Mouse (Mus musculus): ENCODE measurements around the gene Olfr1109.

The Olfr1109 gene

GRCm38 (mm10) chr2:87095908-87096307, at the start of gene Olfr1109:
TSS of gene Olfr1109 (minus strand) at chr2:87096008.
- DNase-seq (ENCODE audit: extremely low read depth, low read depth, low spot score) = no peak

GRCm38 (mm10) chr2:87140200-87140599, 44.4 kb upstream of the Olfr1109 start, which contains the start of gene Olfr1110:
TSS of gene Olfr1110 (minus strand) at chr2:87140300.
- no peak for DNase-seq (ENCODE audit: extremely low read depth, low read depth, low spot score)

DNA sequence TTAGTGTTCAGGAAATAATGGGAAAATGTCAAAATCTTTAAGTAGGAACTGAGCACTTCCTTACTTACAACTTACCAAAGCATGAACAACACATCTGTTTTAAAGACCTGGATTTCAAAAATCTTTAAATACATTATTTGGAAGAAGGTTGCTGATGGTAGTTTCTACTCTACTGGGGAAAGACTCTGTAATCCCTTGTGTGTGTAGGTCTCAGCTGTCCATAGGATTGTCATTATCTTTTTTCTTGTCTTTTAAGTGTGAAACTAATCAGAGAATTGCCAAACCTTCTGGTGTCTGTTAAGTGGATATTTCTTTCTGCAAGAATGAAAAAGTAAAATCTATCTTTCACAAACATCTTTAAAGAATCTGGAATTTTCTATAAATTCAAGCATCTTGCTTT, 18.7 kb upstream of the Olfr1109 start, which contains the start of gene Olfr259:
TSS of gene Olfr259 (minus strand) at position 101 of the 400 bp plus-strand sequence.
- no peak for DNase-seq (ENCODE audit: extremely low read depth, low read depth, low spot score)

DNA sequence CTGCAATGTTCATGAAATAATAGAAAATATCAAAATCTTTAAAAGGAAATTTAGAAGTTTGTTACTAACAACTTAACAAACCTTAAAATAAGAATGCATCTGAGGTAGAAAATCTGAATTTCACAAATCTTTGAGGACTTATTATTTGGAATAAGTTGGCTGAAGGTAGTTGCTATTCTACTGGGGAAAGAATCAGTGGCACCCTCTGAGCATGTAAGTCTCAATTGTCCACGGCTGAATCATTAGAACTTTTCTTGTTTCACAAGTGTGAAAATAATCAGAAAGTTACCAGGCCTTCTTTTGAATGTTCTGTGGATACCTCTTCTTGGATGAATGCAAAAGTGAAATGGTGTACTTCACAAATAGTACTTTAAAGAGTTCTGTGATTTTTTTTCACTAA, 20.1 kb downstream of the Olfr1109 start, which contains the start of gene Olfr1107:
TSS of gene Olfr1107 (minus strand) at position 101 of the 400 bp plus-strand sequence.
- DNase-seq (ENCODE audit: extremely low read depth, low read depth, low spot score) = no peak

- DNase-seq (ENCODE audit: extremely low read depth, low read depth, low spot score) = no peak
Measured at GRCm38 (mm10) chr2:87052173-87052572, 43.6 kb downstream of the Olfr1109 start, which contains the start of gene Olfr1106. TSS of gene Olfr1106 (minus strand) at chr2:87052273.
